Mouse (Mus musculus) telencephalon, adult 2 months (tissue): ENCODE results near the gene Syt11.
"Not testable (repeated sequence)": the region's sequence is repeated elsewhere in the genome, so short reads cannot be mapped to it uniquely, and the experiment has no call there.

ENCODE experiments used
- DNase-seq: peaks from one replicate; pipeline ENCODE4 v3.0.0-alpha.2; 2011; ENCODE audit warnings: low read depth, low spot score

Gene Syt11

GRCm38 (mm10) chr3:88736556-88736955 is 38.4 kb downstream of the Syt11 start:
- DNase-seq = no peak

- no peak for DNase-seq
Observed at GRCm38 (mm10) chr3:88719098-88719497, 55.9 kb downstream of the Syt11 start.

- no peak for DNase-seq
Observed at GRCm38 (mm10) chr3:88717831-88718230, 57.1 kb downstream of the Syt11 start.

GRCm38 (mm10) chr3:88717198-88717798 is 57.7 kb downstream of the Syt11 start:
- DNase-seq = no peak

- DNase-seq = peak; percentile 43
Observed at GRCm38 (mm10) chr3:88716399-88717197, 58.4 kb downstream of the Syt11 start, which contains the start of gene Rit1. Rit1 (plus strand) TSS chr3:88716838.

- DNase-seq = not testable (repeated sequence)
Observed at GRCm38 (mm10) chr3:88715716-88716115, 59.2 kb downstream of the Syt11 start.

- no peak for DNase-seq
Observed at GRCm38 (mm10) chr3:88714725-88715124, 60.2 kb downstream of the Syt11 start.

- no peak for DNase-seq
Observed at GRCm38 (mm10) chr3:88713709-88714108, 61.3 kb downstream of the Syt11 start.

- DNase-seq = no peak
Observed at GRCm38 (mm10) chr3:88701222-88701621, 73.7 kb downstream of the Syt11 start.

GRCm38 (mm10) chr3:88700247-88700646 is 74.7 kb downstream of the Syt11 start:
- DNase-seq = no peak

- no peak for DNase-seq
Observed at GRCm38 (mm10) chr3:88698834-88699233, 76.1 kb downstream of the Syt11 start.

GRCm38 (mm10) chr3:88698051-88698450 is 76.9 kb downstream of the Syt11 start:
- no peak for DNase-seq

GRCm38 (mm10) chr3:88695545-88695944 is 79.4 kb downstream of the Syt11 start:
- no peak for DNase-seq
